Mouse (Mus musculus): ENCODE data around the gene Sfxn3. TPM values are rescaled to one million over a fixed set of nuclear protein-coding genes. Genes with fewer than 3 reads are reported as not detected.

The Sfxn3 gene
- polyA plus RNA-seq, 1 experiment, result not detected

- WGBS, result under 1% methylated on average over 14 of the region's 14 CpGs
These were observed 11.5 kb downstream of the Sfxn3 start for GRCm38 (mm10) chr19:45058841-45059240.

GRCm38 (mm10) chr19:45063565-45064292 lies 16.4 kb downstream of the Sfxn3 start:
- WGBS, result 48% methylated on average over 20 of the region's 20 CpGs
- no peak for TF ChIP-seq POLR2A (IDR thresholded peaks at IDR 0.05; ENCODE audit: insufficient read depth, low read depth, low read length)
- peak; percentile 35; the same call in 1 of the 2 replicates for TF ChIP-seq CTCF (IDR thresholded peaks at IDR 0.05; ENCODE audit: insufficient read depth, low read depth, low read length)
- Histone ChIP-seq H3K4me3 (ENCODE audit: insufficient read depth, low read depth, low read length) (no peak overlapping the region), H3K4me1 (ENCODE audit: control insufficient read depth, insufficient read depth, low read length) (0 out of 2 replicates have a peak, but pooled peaks cover 6% of the 10 kb centered on the region), H3K27ac (ENCODE audit: insufficient read depth, low read depth, low read length) (no peak overlapping the region)

More at GRCm38 (mm10) chr19:45058841-45059240, 11.5 kb downstream of the Sfxn3 start:
- peaks cover 22% of the 10 kb centered on the region for H3K4me1 ChIP-seq (ENCODE audit: control insufficient read depth, insufficient read depth, low read length)
- TF ChIP-seq CTCF (IDR thresholded peaks at IDR 0.05; ENCODE audit: insufficient read depth, low read depth, low read length) (no peak), POLR2A (IDR thresholded peaks at IDR 0.05; ENCODE audit: insufficient read depth, low read depth, low read length) (no peak)
- H3K4me3 ChIP-seq (ENCODE audit: insufficient read depth, low read depth, low read length), result peak overlapping the region; percentile 90
- peak overlapping the region; percentile 100 for H3K27ac ChIP-seq (ENCODE audit: insufficient read depth, low read depth, low read length)

- TF ChIP-seq CTCF (IDR thresholded peaks at IDR 0.05; ENCODE audit: insufficient read depth, low read depth, low read length), result no peak
- Histone ChIP-seq H3K4me1 (ENCODE audit: control insufficient read depth, insufficient read depth, low read length) (0 out of 2 replicates have a peak, but pooled peaks cover 6% of the 10 kb centered on the region), H3K27ac (ENCODE audit: insufficient read depth, low read depth, low read length) (no peak overlapping the region), H3K4me3 (ENCODE audit: insufficient read depth, low read depth, low read length) (no peak overlapping the region)
- 11% methylated on average over 21 of the region's 21 CpGs for WGBS
These were observed 17.9 kb downstream of the Sfxn3 start for GRCm38 (mm10) chr19:45065226-45065625.

GRCm38 (mm10) chr19:45067170-45067569 lies 19.9 kb downstream of the Sfxn3 start:
- TF ChIP-seq CTCF (IDR thresholded peaks at IDR 0.05; ENCODE audit: insufficient read depth, low read depth, low read length) (no peak), POLR2A (IDR thresholded peaks at IDR 0.05; ENCODE audit: insufficient read depth, low read depth, low read length) (no peak)
- WGBS, result 26% methylated on average over 17 of the region's 17 CpGs
- no peak overlapping the region for H3K4me3 ChIP-seq (ENCODE audit: insufficient read depth, low read depth, low read length)
- H3K4me1 ChIP-seq (ENCODE audit: control insufficient read depth, insufficient read depth, low read length), result 0 out of 2 replicates have a peak, but pooled peaks cover 6% of the 10 kb centered on the region
- H3K27ac ChIP-seq (ENCODE audit: insufficient read depth, low read depth, low read length), result no peak overlapping the region

- Histone ChIP-seq H3K27ac (ENCODE audit: insufficient read depth, low read depth, low read length) (no peak overlapping the region), H3K4me3 (ENCODE audit: insufficient read depth, low read depth, low read length) (no peak overlapping the region), H3K4me1 (ENCODE audit: control insufficient read depth, insufficient read depth, low read length) (0 out of 2 replicates have a peak, but pooled peaks cover 6% of the 10 kb centered on the region)
- WGBS, result 80% methylated on average over 7 of the region's 7 CpGs
- TF ChIP-seq CTCF (IDR thresholded peaks at IDR 0.05; ENCODE audit: insufficient read depth, low read depth, low read length) (no peak), POLR2A (IDR thresholded peaks at IDR 0.05; ENCODE audit: insufficient read depth, low read depth, low read length) (no peak)
These were observed 20.6 kb downstream of the Sfxn3 start for GRCm38 (mm10) chr19:45067758-45068510.

- WGBS, result 8% methylated on average over 20 of the region's 20 CpGs
- no peak for TF ChIP-seq POLR2A (IDR thresholded peaks at IDR 0.05; ENCODE audit: insufficient read depth, low read depth, low read length)
- peak; percentile 60 for TF ChIP-seq CTCF (IDR thresholded peaks at IDR 0.05; ENCODE audit: insufficient read depth, low read depth, low read length)
- H3K4me3 ChIP-seq (ENCODE audit: insufficient read depth, low read depth, low read length), result peak overlapping the region; percentile 99
- H3K27ac ChIP-seq (ENCODE audit: insufficient read depth, low read depth, low read length), result no peak overlapping the region
- peaks cover 19% of the 10 kb centered on the region for H3K4me1 ChIP-seq (ENCODE audit: control insufficient read depth, insufficient read depth, low read length)
These were observed 26.7 kb downstream of the Sfxn3 start for GRCm38 (mm10) chr19:45073871-45074542.

- no peak for TF ChIP-seq CTCF (IDR thresholded peaks at IDR 0.05; ENCODE audit: insufficient read depth, low read depth, low read length)
- TF ChIP-seq POLR2A (IDR thresholded peaks at IDR 0.05; ENCODE audit: insufficient read depth, low read depth, low read length), result peak; percentile 92
- Histone ChIP-seq H3K27ac (ENCODE audit: insufficient read depth, low read depth, low read length) (peak within 1 kb of the TSS; percentile 100), H3K4me3 (ENCODE audit: insufficient read depth, low read depth, low read length) (peak within 1 kb of the TSS; percentile 99), H3K4me1 (ENCODE audit: control insufficient read depth, insufficient read depth, low read length) (peaks cover 22% of the 10 kb centered on the region)
- under 1% methylated on average over 45 of the region's 45 CpGs for WGBS
These were observed 27.4 kb downstream of the Sfxn3 start, which contains the start of gene Kazald1 for GRCm38 (mm10) chr19:45074580-45075322. Gene Kazald1, plus strand, starts transcription at chr19:45075241.
